Mouse (Mus musculus) retina, postnatal 1 day (tissue): ENCODE data around the gene Zrsr1.

Source experiments
- DNase-seq: peaks from one replicate; pipeline ENCODE4 v3.0.0-alpha.2; 2012

Gene Zrsr1

DNA sequence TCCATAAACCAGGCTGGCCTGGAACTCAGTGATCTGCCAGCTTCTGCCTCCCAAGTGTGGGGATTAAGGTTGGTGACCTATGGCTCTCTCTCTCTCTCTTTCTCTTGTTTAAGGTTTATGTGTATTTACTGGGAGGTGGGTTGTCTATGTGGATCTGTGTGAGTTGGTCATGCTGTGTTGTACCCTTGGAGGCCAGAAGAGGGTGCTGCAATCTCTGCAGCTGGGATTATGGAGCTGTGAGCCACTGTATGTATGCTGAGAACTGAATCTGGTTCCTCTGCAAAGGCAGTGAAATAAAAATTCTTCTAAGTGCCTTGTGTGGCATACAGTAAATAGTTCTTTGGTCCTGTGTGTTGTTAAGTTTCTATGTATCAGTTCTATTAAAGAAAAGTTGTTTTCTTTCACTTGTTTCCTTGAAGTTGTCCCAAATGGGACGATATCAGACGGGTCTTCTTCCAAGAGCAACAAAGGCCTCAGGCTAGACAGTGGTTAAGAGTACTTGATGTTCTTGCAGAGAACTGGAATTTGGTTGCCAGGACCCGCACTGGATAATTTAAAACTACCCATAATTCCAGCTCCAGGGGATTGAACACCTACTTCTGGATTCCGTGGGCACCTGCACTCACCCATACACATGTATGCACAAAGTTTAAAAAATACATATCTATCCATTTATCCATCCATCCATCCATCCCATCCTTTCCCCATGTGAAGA lies 41.9 kb downstream of the Zrsr1 start:
- peak; percentile 36 for DNase-seq

- DNase-seq: no peak
Measured at GRCm38 (mm10) chr11:23014996-23015395, 43.2 kb downstream of the Zrsr1 start.

GRCm38 (mm10) chr11:23017943-23018342 lies 46.1 kb downstream of the Zrsr1 start:
- no peak for DNase-seq

DNA sequence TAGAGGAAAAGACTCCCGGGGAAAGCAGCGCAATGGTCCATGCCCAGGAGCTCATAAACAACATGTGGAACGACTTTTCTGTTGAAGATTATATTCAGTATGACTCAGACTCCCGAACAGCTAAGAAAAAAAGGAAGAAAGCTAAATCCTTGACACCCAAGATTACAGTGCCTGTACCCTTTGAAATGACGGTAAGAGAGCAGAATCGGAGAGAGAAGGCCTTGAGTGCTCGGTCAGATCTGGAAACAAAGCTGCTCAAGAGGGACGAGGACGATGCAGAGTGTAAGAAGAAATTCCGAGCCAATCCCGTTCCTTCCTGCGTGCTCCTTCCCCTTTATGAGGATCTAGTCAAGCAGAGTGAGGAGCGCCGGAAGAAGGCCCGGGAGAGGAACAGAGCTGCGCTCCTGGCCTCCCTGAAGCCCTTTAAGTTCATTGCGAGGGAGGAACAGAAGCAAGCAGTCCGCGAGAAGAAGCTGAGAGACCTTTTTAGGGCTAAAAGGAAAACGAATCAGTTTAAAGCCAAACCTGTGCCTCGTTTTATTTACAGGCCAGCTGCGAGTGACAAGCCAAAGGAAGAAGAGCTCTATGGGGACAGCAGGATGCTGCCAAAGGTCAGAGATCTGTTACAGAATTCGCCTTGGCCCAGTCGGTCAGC lies 48.4 kb downstream of the Zrsr1 start:
- no peak for DNase-seq

GRCm38 (mm10) chr11:23020841-23021240 lies 49.0 kb downstream of the Zrsr1 start:
- DNase-seq: no peak

GRCm38 (mm10) chr11:23023155-23023554 lies 51.4 kb downstream of the Zrsr1 start:
- DNase-seq: no peak

- no peak for DNase-seq
Measured at GRCm38 (mm10) chr11:23024169-23024568, 52.4 kb downstream of the Zrsr1 start.
